In the genomic region with DNA sequence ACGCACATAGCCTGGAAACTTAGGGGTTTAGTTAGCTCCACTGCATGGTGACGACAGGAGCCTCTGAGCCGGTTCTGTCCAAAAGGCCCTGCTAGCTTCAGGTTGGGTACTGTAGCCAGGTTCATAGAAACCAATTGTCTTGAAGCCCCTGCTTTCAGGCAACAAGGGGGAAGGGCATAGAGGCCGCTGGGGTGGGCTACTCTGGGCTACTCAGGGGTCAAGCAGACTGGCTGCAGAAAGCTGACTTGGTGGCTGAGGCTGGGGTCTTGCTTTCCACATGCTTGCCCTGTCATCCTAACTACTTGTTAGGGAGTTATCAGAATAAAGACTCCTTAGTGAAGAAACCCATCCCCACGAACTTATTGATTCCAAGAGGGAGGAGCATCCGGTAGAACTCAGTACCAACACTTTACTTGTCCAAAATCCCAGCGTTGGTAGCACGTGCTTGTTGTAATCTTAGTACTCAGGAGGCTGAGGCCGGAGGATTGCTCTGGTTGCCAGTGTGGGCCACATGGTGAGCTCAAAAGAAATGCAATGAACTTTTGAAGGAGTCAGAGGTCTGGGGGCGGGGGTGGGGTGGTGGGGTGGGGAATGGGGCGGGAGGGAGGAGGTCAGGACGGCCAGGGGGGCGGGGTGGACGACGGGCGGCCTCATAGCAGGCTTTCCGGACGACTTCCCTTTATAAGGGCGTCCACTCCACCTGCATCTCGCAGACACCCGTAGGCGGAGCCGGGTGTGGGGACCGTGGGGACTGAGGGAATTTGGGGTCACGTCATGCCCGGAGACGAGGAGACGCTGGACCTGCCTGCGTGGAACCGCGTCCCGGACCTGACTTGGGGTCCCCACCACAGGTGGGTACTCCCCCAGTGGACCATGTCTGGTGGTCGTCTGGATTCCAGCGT, we compare ENCODE assay signal across 8 mouse cellular contexts. TPM values are rescaled to one million over a fixed set of nuclear protein-coding genes. Genes with fewer than 3 reads are reported as not detected.
DNase-seq lines count a peak whose midpoint lies in the region; ATAC-seq and TF ChIP-seq lines count a peak whose summit lies in the region.

Mcoln2 (plus strand) TSS at position 678 of the 902 bp plus-strand sequence.

- peak within 1 kb of the TSS; percentile 66 for H3K9ac ChIP-seq in lung, embryonic 16.5 days (ENCODE audit: low read length)

- no peak for TF ChIP-seq CTCF in layer of hippocampus, adult 2 months (conservative IDR thresholded peaks at IDR 0.05)
- no peak for TF ChIP-seq CTCF in embryonic fibroblast, embryonic 13.5 days (IDR thresholded peaks at IDR 0.05; ENCODE audit: borderline replicate concordance, insufficient read depth, low read length)

- peak within 1 kb of the TSS; percentile 39; the same call in 1 of the 2 replicates for H3K4me3 ChIP-seq in layer of hippocampus, adult 2 months
- peak within 1 kb of the TSS; percentile 31 for H3K4me3 ChIP-seq in embryonic fibroblast, embryonic 13.5 days (ENCODE audit: insufficient read depth, low read length)
- peak within 1 kb of the TSS; percentile 54 for H3K4me3 ChIP-seq in lung, embryonic 16.5 days (ENCODE audit: low read length)

- peak; percentile 35 for ATAC-seq in inflammation-experienced regulatory T-cells, adult 6 months
- ATAC-seq in lung, embryonic 16.5 days (ENCODE audit: low read depth) = peak; percentile 35

- no peaks in the 10 kb centered on the region for H3K9me3 ChIP-seq in lung, embryonic 16.5 days (ENCODE audit: control insufficient read depth, low read length)

- H3K36me3 ChIP-seq in lung, embryonic 16.5 days (ENCODE audit: control insufficient read depth, insufficient read depth, low read length) = no peaks in the 10 kb centered on the region

- WGBS in lung, embryonic 16.5 days = 12% methylated on average over 34 of the region's 34 CpGs

- peaks cover 8% of the 10 kb centered on the region for H3K4me1 ChIP-seq in embryonic fibroblast, embryonic 13.5 days (ENCODE audit: control insufficient read depth, insufficient read depth, low read length)
- H3K4me1 ChIP-seq in lung, embryonic 16.5 days (replicated peaks; ENCODE audit: control insufficient read depth, insufficient read depth, low read length) = peaks cover 4% of the 10 kb centered on the region; the same call in 1 of the 2 replicates

- no peak within 1 kb of the TSS for H3K27ac ChIP-seq in layer of hippocampus, adult 2 months
- H3K27ac ChIP-seq in embryonic fibroblast, embryonic 13.5 days (ENCODE audit: insufficient read depth, low read length) = no peak within 1 kb of the TSS
- H3K27ac ChIP-seq in lung, embryonic 16.5 days (ENCODE audit: low read length) = no peak within 1 kb of the TSS

- TF ChIP-seq POLR2A in embryonic fibroblast, embryonic 13.5 days (IDR thresholded peaks at IDR 0.05; ENCODE audit: low read depth, low read length) = no peak

- peak within 1 kb of the TSS; percentile 98 for H3K4me2 ChIP-seq in lung, embryonic 16.5 days (ENCODE audit: low read depth, low read length)

- DNase-seq in layer of hippocampus, adult 2 months (ENCODE audit: low spot score in 2 of 2) = no peak
- DNase-seq in layer of hippocampus, postnatal 36 days = no peak
- DNase-seq in spleen, postnatal 14 days (ENCODE audit: low spot score in 2 of 2) = peak; percentile 17 to 18
- DNase-seq in frontal cortex, adult 2 months (ENCODE audit: extremely low spot score in 1 of 2, low spot score in 1 of 2) = no peak
- DNase-seq in right cerebral cortex, postnatal 4 days = no peak

- no peaks in the 10 kb centered on the region; the same call in 1 of the 2 replicates for H3K27me3 ChIP-seq in lung, embryonic 16.5 days (ENCODE audit: control insufficient read depth, insufficient read depth, low read depth, low read length)

RNA-seq across cellular contexts. Expression of gene Mcoln2, which starts in this region (rescaled TPM):
- total RNA-seq in layer of hippocampus, adult 2 months (2021) = not detected
- total RNA-seq in layer of hippocampus, postnatal 36 days (2021) = not detected
- 0.70 TPM in 1 of 2 replicates, not detected in the other for polyA plus RNA-seq in embryonic fibroblast, embryonic 13.5 days (2011; ENCODE audit: insufficient read length, low read depth, missing spikeins)
- polyA plus RNA-seq in inflammation-experienced regulatory T-cells, adult 6 months (2017; shearing (Covaris generic)) = 1 to 10 TPM; 3.9 to 8.4 (median 7.9) TPM
- polyA plus RNA-seq in lung, embryonic 16.5 days (2015; fragmentation: Nextera tagmentation; extraction: Ambion mirVana) = 0.75 and 1.1 TPM in 2 replicates
- not detected in 2 replicates for polyA plus RNA-seq in frontal cortex, adult 2 months (2012; rRNA removed)

Comparison
In these comparisons a context has a peak if more than half of its experiments do, and no peak if none do; other contexts are left out.
1. DNase-seq: peak in spleen, postnatal 14 days (2 of 2); none in layer of hippocampus, adult 2 months (0 of 2), layer of hippocampus, postnatal 36 days (0 of 2), frontal cortex, adult 2 months (0 of 2) and right cerebral cortex, postnatal 4 days (single experiment).
2. Peak in every context shown above with its lines, with median percentiles within 50 percentile points of each other: H3K4me3 ChIP-seq.